Mouse (Mus musculus): ENCODE results near the gene Morn1. TPM values are rescaled to one million over a fixed set of nuclear protein-coding genes. Genes with fewer than 3 reads are reported as not detected.

Gene Morn1
- polyA plus RNA-seq (2015; fragmentation: Nextera tagmentation; extraction: Ambion mirVana) = 1.0 and 1.1 TPM in 2 replicates

DNA sequence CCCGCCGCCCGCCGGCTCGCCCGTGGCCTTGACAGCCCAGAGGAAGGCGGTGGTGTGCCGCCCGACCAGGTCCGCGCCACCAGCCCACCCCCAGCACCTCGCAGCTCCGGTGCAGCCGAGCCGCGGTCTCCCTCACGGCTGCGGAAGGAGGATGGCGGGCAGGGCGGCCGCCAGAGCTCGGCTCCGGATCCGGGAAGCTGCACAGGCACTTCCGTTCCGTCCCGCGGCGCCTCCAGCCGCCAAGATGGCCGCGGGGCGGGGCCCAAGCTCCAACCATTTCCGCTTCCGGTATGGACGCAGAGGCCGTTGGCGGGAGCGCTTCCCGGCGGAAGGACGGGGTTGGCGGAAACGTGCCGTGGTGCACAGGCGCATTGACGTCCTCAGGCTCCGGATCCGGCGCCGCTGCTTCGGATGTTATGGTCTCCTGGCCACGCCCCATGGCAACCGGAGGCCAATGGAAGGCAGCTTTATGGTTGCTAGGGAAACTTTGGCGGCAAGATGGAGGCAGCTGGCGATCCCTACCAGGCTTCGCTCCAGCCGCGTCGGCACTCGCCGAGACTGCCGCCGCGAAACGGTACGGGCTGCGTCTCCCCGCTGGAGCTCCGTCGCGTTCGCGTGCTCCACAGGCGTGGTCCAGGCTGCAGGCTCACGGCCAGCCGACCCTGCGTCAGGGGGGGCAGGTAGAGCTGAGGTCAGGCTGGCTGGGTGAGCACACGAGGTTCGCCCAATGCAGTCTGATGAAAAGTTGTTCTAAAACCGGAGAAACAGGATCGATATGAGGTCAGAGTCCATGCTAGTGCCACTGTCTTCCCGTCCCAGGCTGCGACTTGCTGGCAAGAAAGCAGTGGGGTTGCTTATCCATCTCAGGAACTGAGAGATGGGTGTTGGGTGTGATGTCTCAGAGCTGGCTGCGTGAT is at the start of gene Morn1, which contains the start of gene Rer1:
Morn1 (plus strand) TSS at position 470 of the 917 bp plus-strand sequence.
Rer1 (minus strand) TSS at position 275 of the 917 bp plus-strand sequence.
- Histone ChIP-seq H3K36me3 (ENCODE audit: control insufficient read depth, insufficient read depth) (peaks cover 3% of the 10 kb centered on the region), H3K9ac (ENCODE audit: low read depth, low read length) (peak within 1 kb of the TSS; percentile 94), H3K4me3 (ENCODE audit: low read depth, low read length) (peak within 1 kb of the TSS; percentile 95), H3K4me2 (ENCODE audit: low read depth, low read length) (peak within 1 kb of the TSS; percentile 95), H3K27me3 (ENCODE audit: control insufficient read depth, insufficient read depth, low read depth, low read length) (no peaks in the 10 kb centered on the region), H3K27ac (ENCODE audit: low read length) (peak within 1 kb of the TSS; percentile 88), H3K4me1 (ENCODE audit: control insufficient read depth, low read depth, low read length) (peaks cover 33% of the 10 kb centered on the region), H3K9me3 (replicated peaks; ENCODE audit: control insufficient read depth, low read length) (no peaks in the 10 kb centered on the region)
- under 1% methylated on average over 81 of the region's 85 CpGs for WGBS (ENCODE audit: insufficient replicate concordance)
- peak; percentile 96 for ATAC-seq (ENCODE audit: low read depth)

DNA sequence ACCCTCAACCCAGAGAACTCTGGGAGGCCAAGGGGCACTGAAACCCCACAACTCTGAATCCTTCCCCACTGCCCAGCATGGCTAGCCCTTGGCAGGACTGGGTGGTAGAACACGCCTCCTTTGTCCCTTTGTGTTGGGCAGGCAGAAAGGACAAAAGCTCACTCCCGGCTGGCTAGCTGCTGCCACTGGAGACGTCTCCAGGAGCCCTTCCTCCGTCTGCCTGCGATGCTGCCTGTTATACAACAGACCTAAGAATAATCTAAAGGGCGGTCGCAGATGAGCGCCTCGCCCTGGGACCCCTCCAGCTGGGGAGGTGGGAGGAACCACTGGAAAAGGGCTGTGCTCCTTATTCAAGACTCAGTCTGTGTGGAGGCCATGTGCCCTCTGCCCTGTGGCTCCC is 46.2 kb upstream of the Morn1 start:
- Histone ChIP-seq H3K9me3 (replicated peaks; ENCODE audit: control insufficient read depth, low read length) (no peaks in the 10 kb centered on the region), H3K27me3 (ENCODE audit: control insufficient read depth, insufficient read depth, low read depth, low read length) (peaks cover 42% of the 10 kb centered on the region), H3K4me2 (ENCODE audit: low read depth, low read length) (no peak overlapping the region), H3K4me1 (ENCODE audit: control insufficient read depth, low read depth, low read length) (no peaks in the 10 kb centered on the region), H3K4me3 (ENCODE audit: low read depth, low read length) (no peak overlapping the region), H3K27ac (ENCODE audit: low read length) (no peak overlapping the region), H3K36me3 (ENCODE audit: control insufficient read depth, insufficient read depth) (no peaks in the 10 kb centered on the region), H3K9ac (ENCODE audit: low read depth, low read length) (no peak overlapping the region)
- no peak for ATAC-seq (ENCODE audit: low read depth)
- WGBS (ENCODE audit: insufficient replicate concordance) = 51% methylated on average over 9 of the region's 9 CpGs

DNA sequence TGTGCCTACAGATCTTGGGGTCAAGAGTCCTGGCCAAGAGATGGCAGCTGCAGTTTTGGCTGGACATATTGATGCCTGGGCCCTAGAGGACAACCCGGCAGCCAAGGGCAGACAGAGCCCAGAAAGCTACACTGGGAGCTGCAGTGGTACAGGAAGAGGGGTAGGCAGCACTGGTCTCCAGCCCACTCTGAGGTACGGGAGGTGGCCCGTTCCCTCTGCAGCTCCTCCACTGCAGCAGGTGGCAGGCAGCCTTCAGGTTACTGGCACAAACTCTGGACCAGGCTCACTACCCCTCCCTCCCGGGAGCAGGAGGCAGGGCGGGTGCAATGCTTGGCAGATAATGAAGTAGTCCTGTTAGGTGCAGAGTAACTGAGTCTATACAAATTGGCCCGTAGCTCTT is 45.7 kb upstream of the Morn1 start:
- H3K27me3 ChIP-seq (ENCODE audit: control insufficient read depth, insufficient read depth, low read depth, low read length) = peaks cover 42% of the 10 kb centered on the region

DNA sequence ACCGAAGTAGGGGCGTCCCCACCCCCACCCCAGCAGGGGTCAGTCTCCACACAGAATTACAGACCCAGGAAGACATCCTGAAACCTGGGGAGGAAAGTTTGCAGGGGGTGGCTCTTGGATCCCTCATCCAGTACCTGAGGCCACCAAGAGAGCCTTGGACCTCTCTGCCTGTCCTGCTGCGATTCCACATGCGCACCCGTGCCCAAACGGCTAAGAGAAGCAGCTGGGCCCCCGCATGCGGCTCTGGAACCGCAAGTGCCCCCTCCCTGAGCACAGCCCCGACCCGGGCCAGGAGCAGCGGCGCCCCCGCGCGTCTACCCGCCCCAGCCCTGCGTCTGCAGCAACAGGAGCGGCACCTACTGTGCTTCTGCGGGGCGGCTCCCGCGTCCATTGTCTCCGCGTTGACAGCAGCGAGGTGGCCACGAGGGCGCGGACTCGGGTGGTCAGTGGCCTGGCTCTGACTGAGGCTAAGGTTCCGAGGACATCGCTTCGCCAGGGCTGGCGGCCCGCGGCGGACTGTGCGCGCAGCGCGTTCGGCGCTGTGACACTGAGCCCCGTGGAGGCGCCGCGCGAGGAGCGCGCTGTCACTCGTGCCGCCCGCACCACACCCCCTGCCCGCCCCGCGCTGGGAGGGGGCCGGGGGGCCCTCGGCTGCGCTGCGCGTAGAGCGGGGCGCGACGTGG is 43.6 kb upstream of the Morn1 start:
- Histone ChIP-seq H3K4me2 (ENCODE audit: low read depth, low read length) (no peak overlapping the region), H3K4me3 (ENCODE audit: low read depth, low read length) (no peak overlapping the region), H3K9me3 (replicated peaks; ENCODE audit: control insufficient read depth, low read length) (no peaks in the 10 kb centered on the region), H3K27ac (ENCODE audit: low read length) (no peak overlapping the region), H3K36me3 (ENCODE audit: control insufficient read depth, insufficient read depth) (no peaks in the 10 kb centered on the region), H3K4me1 (ENCODE audit: control insufficient read depth, low read depth, low read length) (no peaks in the 10 kb centered on the region), H3K9ac (ENCODE audit: low read depth, low read length) (no peak overlapping the region), H3K27me3 (ENCODE audit: control insufficient read depth, insufficient read depth, low read depth, low read length) (peaks cover 42% of the 10 kb centered on the region)
- no peak for ATAC-seq (ENCODE audit: low read depth)
- 2% methylated on average over 53 of the region's 65 CpGs for WGBS (ENCODE audit: insufficient replicate concordance)

More for the DNA sequence above, 45.7 kb upstream of the Morn1 start:
- Histone ChIP-seq H3K27ac (ENCODE audit: low read length) (no peak overlapping the region), H3K36me3 (ENCODE audit: control insufficient read depth, insufficient read depth) (no peaks in the 10 kb centered on the region), H3K9me3 (replicated peaks; ENCODE audit: control insufficient read depth, low read length) (no peaks in the 10 kb centered on the region), H3K4me1 (ENCODE audit: control insufficient read depth, low read depth, low read length) (no peaks in the 10 kb centered on the region), H3K4me3 (ENCODE audit: low read depth, low read length) (no peak overlapping the region), H3K9ac (ENCODE audit: low read depth, low read length) (no peak overlapping the region), H3K4me2 (ENCODE audit: low read depth, low read length) (no peak overlapping the region)
- no peak for ATAC-seq (ENCODE audit: low read depth)
- 53% methylated on average over 6 of the region's 6 CpGs for WGBS (ENCODE audit: insufficient replicate concordance)

DNA sequence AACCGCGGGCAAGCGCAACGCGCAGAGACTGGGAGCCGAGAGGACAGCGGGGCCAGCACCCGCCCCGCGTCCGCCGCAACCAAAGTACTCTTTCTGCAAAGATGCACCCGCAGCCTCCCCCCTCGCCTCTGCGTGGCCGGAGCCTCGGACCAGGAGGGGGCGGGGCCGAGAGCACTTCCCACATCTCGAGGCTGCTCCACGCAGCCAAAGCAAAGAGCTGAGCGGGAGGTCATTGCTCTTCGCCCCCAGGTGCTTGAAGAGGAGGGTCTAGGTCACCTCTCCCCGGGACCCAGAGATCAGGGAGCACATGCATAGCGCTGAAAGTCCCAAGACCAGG is 43.1 kb upstream of the Morn1 start:
- Histone ChIP-seq H3K27me3 (ENCODE audit: control insufficient read depth, insufficient read depth, low read depth, low read length) (peaks cover 42% of the 10 kb centered on the region), H3K27ac (ENCODE audit: low read length) (no peak overlapping the region), H3K4me2 (ENCODE audit: low read depth, low read length) (no peak overlapping the region), H3K4me1 (ENCODE audit: control insufficient read depth, low read depth, low read length) (no peaks in the 10 kb centered on the region), H3K9ac (ENCODE audit: low read depth, low read length) (no peak overlapping the region), H3K9me3 (replicated peaks; ENCODE audit: control insufficient read depth, low read length) (no peaks in the 10 kb centered on the region), H3K36me3 (ENCODE audit: control insufficient read depth, insufficient read depth) (no peaks in the 10 kb centered on the region), H3K4me3 (ENCODE audit: low read depth, low read length) (no peak overlapping the region)
- ATAC-seq (ENCODE audit: low read depth) = no peak
- 2% methylated on average over 25 of the region's 25 CpGs for WGBS (ENCODE audit: insufficient replicate concordance)

DNA sequence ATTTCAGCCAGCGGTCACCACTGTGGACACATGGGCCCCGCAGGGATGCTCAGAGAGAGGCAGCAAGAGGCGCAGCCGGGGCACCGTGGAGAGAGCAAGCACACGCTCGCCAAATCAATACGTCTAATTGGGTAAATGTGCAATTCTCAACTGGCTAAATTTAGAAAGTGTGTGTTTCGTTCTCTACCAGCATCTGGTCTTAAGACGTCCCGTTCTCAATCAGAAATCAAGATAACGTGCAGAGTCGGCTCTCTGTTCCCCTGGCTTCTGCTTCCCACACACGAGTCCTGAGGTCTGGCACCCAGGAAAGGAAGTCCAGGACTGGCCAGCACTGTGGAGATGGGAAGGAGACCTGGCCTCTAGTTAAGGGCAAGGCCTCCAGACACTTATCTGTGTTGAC is 39.7 kb upstream of the Morn1 start:
- H3K27ac ChIP-seq (ENCODE audit: low read length) = no peak overlapping the region
- no peaks in the 10 kb centered on the region for H3K36me3 ChIP-seq (ENCODE audit: control insufficient read depth, insufficient read depth)
- no peak overlapping the region for H3K4me2 ChIP-seq (ENCODE audit: low read depth, low read length)
- ATAC-seq (ENCODE audit: low read depth) = no peak
- no peaks in the 10 kb centered on the region for H3K9me3 ChIP-seq (replicated peaks; ENCODE audit: control insufficient read depth, low read length)
- no peak overlapping the region for H3K9ac ChIP-seq (ENCODE audit: low read depth, low read length)
- no peaks in the 10 kb centered on the region for H3K4me1 ChIP-seq (ENCODE audit: control insufficient read depth, low read depth, low read length)
- 59% methylated on average over 14 of the region's 14 CpGs for WGBS (ENCODE audit: insufficient replicate concordance)
- peaks cover 33% of the 10 kb centered on the region for H3K27me3 ChIP-seq (ENCODE audit: control insufficient read depth, insufficient read depth, low read depth, low read length)
- no peak overlapping the region for H3K4me3 ChIP-seq (ENCODE audit: low read depth, low read length)

- no peak overlapping the region for H3K27ac ChIP-seq (ENCODE audit: low read length)
- H3K9ac ChIP-seq (ENCODE audit: low read depth, low read length) = no peak overlapping the region
- H3K27me3 ChIP-seq (ENCODE audit: control insufficient read depth, insufficient read depth, low read depth, low read length) = no peaks in the 10 kb centered on the region
- no peak overlapping the region for H3K4me2 ChIP-seq (ENCODE audit: low read depth, low read length)
- 62% methylated on average over 7 of the region's 7 CpGs for WGBS (ENCODE audit: insufficient replicate concordance)
- ATAC-seq (ENCODE audit: low read depth) = no peak
- no peaks in the 10 kb centered on the region for H3K9me3 ChIP-seq (replicated peaks; ENCODE audit: control insufficient read depth, low read length)
- no peaks in the 10 kb centered on the region for H3K36me3 ChIP-seq (ENCODE audit: control insufficient read depth, insufficient read depth)
- no peaks in the 10 kb centered on the region for H3K4me1 ChIP-seq (ENCODE audit: control insufficient read depth, low read depth, low read length)
- no peak overlapping the region for H3K4me3 ChIP-seq (ENCODE audit: low read depth, low read length)
Observed at GRCm38 (mm10) chr4:155050116-155050515, 36.3 kb upstream of the Morn1 start.

GRCm38 (mm10) chr4:155056724-155057123 is 29.7 kb upstream of the Morn1 start, which contains the start of gene Plch2:
Gene Plch2 (minus strand): TSS chr4:155056784.
- no peaks in the 10 kb centered on the region for H3K27me3 ChIP-seq (ENCODE audit: control insufficient read depth, insufficient read depth, low read depth, low read length)
- H3K4me2 ChIP-seq (ENCODE audit: low read depth, low read length) = no peak within 1 kb of the TSS
- H3K4me1 ChIP-seq (ENCODE audit: control insufficient read depth, low read depth, low read length) = no peaks in the 10 kb centered on the region
- WGBS (ENCODE audit: insufficient replicate concordance) = 51% methylated on average over 10 of the region's 10 CpGs
- no peak within 1 kb of the TSS for H3K9ac ChIP-seq (ENCODE audit: low read depth, low read length)
- no peak within 1 kb of the TSS for H3K4me3 ChIP-seq (ENCODE audit: low read depth, low read length)
- H3K9me3 ChIP-seq (replicated peaks; ENCODE audit: control insufficient read depth, low read length) = no peaks in the 10 kb centered on the region
- no peak for ATAC-seq (ENCODE audit: low read depth)
- H3K36me3 ChIP-seq (ENCODE audit: control insufficient read depth, insufficient read depth) = no peaks in the 10 kb centered on the region
- H3K27ac ChIP-seq (ENCODE audit: low read length) = no peak within 1 kb of the TSS

DNA sequence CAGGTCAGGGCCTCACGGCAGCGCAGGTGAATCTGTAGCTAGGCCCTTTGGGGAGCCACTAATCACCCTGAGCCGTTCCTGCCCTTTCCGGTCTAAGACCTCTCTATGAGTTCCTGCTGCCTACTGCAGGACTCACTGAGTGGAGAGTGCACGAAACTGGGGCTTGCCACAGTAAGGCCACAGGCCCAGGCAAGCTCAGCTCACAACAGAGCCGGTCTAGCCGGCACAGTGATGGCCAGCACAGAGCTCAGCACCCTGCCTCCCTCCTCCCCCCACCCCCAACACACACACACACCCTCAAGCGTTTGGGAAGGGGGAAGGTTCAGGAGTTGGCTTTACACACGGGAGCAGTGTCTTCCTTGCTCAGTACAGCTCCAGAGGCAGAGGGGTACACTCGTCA is 28.1 kb upstream of the Morn1 start:
- H3K9me3 ChIP-seq (replicated peaks; ENCODE audit: control insufficient read depth, low read length) = no peaks in the 10 kb centered on the region
- no peaks in the 10 kb centered on the region for H3K27me3 ChIP-seq (ENCODE audit: control insufficient read depth, insufficient read depth, low read depth, low read length)
- ATAC-seq (ENCODE audit: low read depth) = no peak
- 31% methylated on average over 10 of the region's 10 CpGs for WGBS (ENCODE audit: insufficient replicate concordance)
- H3K9ac ChIP-seq (ENCODE audit: low read depth, low read length) = no peak overlapping the region
- H3K4me2 ChIP-seq (ENCODE audit: low read depth, low read length) = no peak overlapping the region
- H3K36me3 ChIP-seq (ENCODE audit: control insufficient read depth, insufficient read depth) = no peaks in the 10 kb centered on the region
- H3K4me3 ChIP-seq (ENCODE audit: low read depth, low read length) = no peak overlapping the region
- H3K4me1 ChIP-seq (ENCODE audit: control insufficient read depth, low read depth, low read length) = no peaks in the 10 kb centered on the region
- H3K27ac ChIP-seq (ENCODE audit: low read length) = no peak overlapping the region

Measured in liver, embryonic 16.5 days (tissue).